Mouse (Mus musculus): ENCODE measurements around the gene Gm6657.

- TF ChIP-seq CTCF (IDR thresholded peaks at IDR 0.05; ENCODE audit: low read depth, low read length) (no peak), POLR2A (IDR thresholded peaks at IDR 0.05; ENCODE audit: insufficient read depth, low read length) (no peak), EP300 (IDR thresholded peaks at IDR 0.05; ENCODE audit: insufficient read depth, low read depth, low read length) (no peak)
Observed at GRCm38 (mm10) chr12:78203646-78204045, 9.6 kb downstream of the Gm6657 start.
